Mouse (Mus musculus) MN1 (cell line): ENCODE measurements around the gene AB124611.
"Not testable (repeated sequence)": the region's sequence is repeated elsewhere in the genome, so short reads cannot be mapped to it uniquely, and the experiment has no call there.

ENCODE experiments used
- DNase-seq: peaks from one replicate; pipeline ENCODE4 v3.0.0-alpha.2; 2016; ENCODE audit warnings: low spot score

The AB124611 gene

GRCm38 (mm10) chr9:21525142-21525936, 637 bp upstream of the AB124611 start:
- DNase-seq, result no peak

- no peak for DNase-seq
Observed at GRCm38 (mm10) chr9:21526634-21526944, 613 bp downstream of the AB124611 start.

GRCm38 (mm10) chr9:21527100-21527801, 1.3 kb downstream of the AB124611 start:
- DNase-seq, result no peak

GRCm38 (mm10) chr9:21527917-21528324, 1.9 kb downstream of the AB124611 start:
- no peak for DNase-seq

- DNase-seq, result no peak
Observed at GRCm38 (mm10) chr9:21536501-21536900, 10.5 kb downstream of the AB124611 start.

- no peak for DNase-seq
Observed at GRCm38 (mm10) chr9:21537009-21537408, 11.0 kb downstream of the AB124611 start.

GRCm38 (mm10) chr9:21539981-21540753, 14.2 kb downstream of the AB124611 start:
- no peak for DNase-seq

- DNase-seq, result not testable (repeated sequence)
Observed at GRCm38 (mm10) chr9:21542001-21542400, 16.0 kb downstream of the AB124611 start.

- no peak for DNase-seq
Observed at GRCm38 (mm10) chr9:21545351-21545915, 19.5 kb downstream of the AB124611 start.

- DNase-seq, result peak; percentile 97
Observed at GRCm38 (mm10) chr9:21545916-21546788, 20.2 kb downstream of the AB124611 start.

GRCm38 (mm10) chr9:21546789-21547074, 20.8 kb downstream of the AB124611 start, which contains the start of gene Carm1:
Gene Carm1, plus strand, starts transcription at chr9:21546894.
- no peak for DNase-seq

GRCm38 (mm10) chr9:21547075-21547941, 21.3 kb downstream of the AB124611 start:
- peak; percentile 67 for DNase-seq

- no peak for DNase-seq
Observed at GRCm38 (mm10) chr9:21551049-21551448, 25.1 kb downstream of the AB124611 start.

- DNase-seq, result no peak
Observed at GRCm38 (mm10) chr9:21553607-21554273, 27.8 kb downstream of the AB124611 start.

GRCm38 (mm10) chr9:21555198-21555742, 29.3 kb downstream of the AB124611 start:
- no peak for DNase-seq

GRCm38 (mm10) chr9:21556996-21557395, 31.0 kb downstream of the AB124611 start:
- no peak for DNase-seq

- DNase-seq, result no peak
Observed at GRCm38 (mm10) chr9:21557556-21557955, 31.6 kb downstream of the AB124611 start.

GRCm38 (mm10) chr9:21558366-21558765, 32.4 kb downstream of the AB124611 start:
- no peak for DNase-seq

GRCm38 (mm10) chr9:21559151-21559550, 33.2 kb downstream of the AB124611 start:
- no peak for DNase-seq

GRCm38 (mm10) chr9:21564420-21564819, 38.4 kb downstream of the AB124611 start:
- DNase-seq, result no peak
